Mouse (Mus musculus) spleen, adult 2 months (tissue): ENCODE measurements at regions not wholly inside any gene's neighbourhood (a gene's known extent, or its start where the extent isn't known, plus 50 kb on each side); places are given as distances from the start of the nearest gene placed in this dataset.

Experiments used
- CTCF ChIP-seq: fragments of 200-500 bp; IDR thresholded peaks from 2 replicates; pipeline ENCODE4 v1.5.1; 2011; ENCODE audit warnings: mild to moderate bottlenecking, inconsistent platforms; ENCODE audit not compliant: insufficient read depth, insufficient read length, insufficient replicate concordance; ENCODE audit errors: extremely low read depth
- POLR2A ChIP-seq: fragments of 200-500 bp; IDR thresholded peaks from 2 replicates; pipeline ENCODE4 v1.6.1; 2011; ENCODE audit warnings: low read depth, low read length, inconsistent platforms

- TF ChIP-seq POLR2A (no peak), CTCF (no peak)
These were observed 118.3 kb downstream of the Slc30a10 start for GRCm38 (mm10) chr1:185572761-185573530.
